In genomic region chr9:107287294-107287693, GRCm38 (mm10) we compare ENCODE assay signal across 15 mouse cellular contexts. TPM values are rescaled to one million over a fixed set of nuclear protein-coding genes. Genes with fewer than 3 reads are reported as not detected.
DNase-seq lines count a peak whose midpoint lies in the region; ATAC-seq and TF ChIP-seq lines count a peak whose summit lies in the region.
"Had no signal": no experiment of that assay in that cellular context is flagged by ENCODE, and none has a peak within 500 bp of the region (broad histone marks: within the 10 kb centered on the region; RNA-seq: fewer than 3 reads in every experiment).

No protein-coding gene starts in this region.

- no peak overlapping the region for H3K9ac ChIP-seq in liver, embryonic 13.5 days
- H3K9ac ChIP-seq: embryonic facial prominence, embryonic 13.5 days; heart, embryonic 15.5 days; hindbrain, embryonic 14.5 days; midbrain, embryonic 15.5 days had no signal

- no peak for DNase-seq in kidney, adult 2 months
- DNase-seq in kidney, postnatal 14 days, result no peak
- peak; percentile 45 for DNase-seq in ZHBTc4 (ENCODE audit: low read depth, low spot score)
- no peak for DNase-seq in liver, embryonic 13.5 days
- no peak for DNase-seq in layer of hippocampus, adult 9-10 months (ENCODE audit: low spot score)
- DNase-seq in ovary, postnatal 10 days (ENCODE audit: low spot score), result no peak
- no peak for DNase-seq in right cerebral cortex, adult 18-20 months
- DNase-seq: B cell, adult 2 months; kidney, adult 8-10 months; thymus, adult 2 months had no signal

- no peaks in the 10 kb centered on the region for H3K36me3 ChIP-seq in kidney, adult 2 months (ENCODE audit: control insufficient read depth, insufficient read depth, low read length)
- H3K36me3 ChIP-seq in liver, embryonic 13.5 days, result no peaks in the 10 kb centered on the region
- H3K36me3 ChIP-seq: embryonic facial prominence, embryonic 13.5 days; heart, embryonic 15.5 days; midbrain, embryonic 15.5 days had no signal

- WGBS in kidney, adult 2 months, result 49% methylated on average over 2 of the region's 2 CpGs
- WGBS in liver, embryonic 13.5 days (ENCODE audit: insufficient replicate concordance), result 34% methylated on average over 2 of the region's 2 CpGs

- no peaks in the 10 kb centered on the region for H3K9me3 ChIP-seq in liver, embryonic 13.5 days (replicated peaks)
- H3K9me3 ChIP-seq: embryonic facial prominence, embryonic 13.5 days; heart, embryonic 15.5 days; midbrain, embryonic 15.5 days had no signal

- peak overlapping the region; percentile 59; the same call in 1 of the 2 replicates for H3K27ac ChIP-seq in kidney, adult 2 months (ENCODE audit: insufficient read depth, low read depth, low read length)
- H3K27ac ChIP-seq in liver, embryonic 13.5 days, result 0 out of 2 replicates have a peak overlapping the region, but pooled peaks have one; percentile 18
- H3K27ac ChIP-seq: embryonic facial prominence, embryonic 13.5 days; heart, embryonic 15.5 days; hindbrain, embryonic 14.5 days; midbrain, embryonic 15.5 days had no signal

- H3K27me3 ChIP-seq in kidney, adult 2 months (replicated peaks; ENCODE audit: control insufficient read depth, insufficient read depth, low read length), result no peaks in the 10 kb centered on the region
- H3K27me3 ChIP-seq in liver, embryonic 13.5 days, result peaks cover under 1% of the 10 kb centered on the region; the same call in 1 of the 2 replicates
- H3K27me3 ChIP-seq: heart, embryonic 15.5 days had no signal

- peaks cover 5% of the 10 kb centered on the region; the same call in 1 of the 2 replicates for H3K4me1 ChIP-seq in kidney, adult 2 months (ENCODE audit: control insufficient read depth, insufficient read depth, low read length)
- H3K4me1 ChIP-seq in liver, embryonic 13.5 days (replicated peaks), result peaks cover 57% of the 10 kb centered on the region

- no peak for TF ChIP-seq POLR2A in kidney, adult 2 months (IDR thresholded peaks at IDR 0.05; ENCODE audit: low read depth, low read length)

- no peak for TF ChIP-seq CTCF in kidney, adult 2 months (conservative IDR thresholded peaks at IDR 0.05; ENCODE audit: insufficient read depth, insufficient read length, low read depth, low read length)

- peak overlapping the region; percentile 98; the same call in 1 of the 2 replicates for H3K4me2 ChIP-seq in liver, embryonic 13.5 days
- H3K4me2 ChIP-seq: embryonic facial prominence, embryonic 13.5 days; heart, embryonic 15.5 days; hindbrain, embryonic 14.5 days; midbrain, embryonic 15.5 days had no signal

- 0 out of 2 replicates have a peak, but pooled peaks have one; percentile 7 for ATAC-seq in liver, embryonic 13.5 days (ENCODE audit: low read depth)
- ATAC-seq in monocyte, adult 5-6 weeks (replicated peaks; ENCODE audit: insufficient number of reproducible peaks, low FRiP score, low TSS enrichment, poor library complexity, severe bottlenecking), result peak; percentile 11; the same call in 1 of the 2 replicates
- ATAC-seq: midbrain, embryonic 15.5 days had no signal

- H3K4me3 ChIP-seq in kidney, adult 2 months (ENCODE audit: insufficient read depth, low read depth, low read length), result no peak overlapping the region
- H3K4me3 ChIP-seq in liver, embryonic 13.5 days (replicated peaks), result no peak overlapping the region
- H3K4me3 ChIP-seq: embryonic facial prominence, embryonic 13.5 days; heart, embryonic 15.5 days; midbrain, embryonic 15.5 days had no signal

RNA-seq across cellular contexts. Expression of gene Mapkapk3, which starts 2.4 kb away (rescaled TPM):
- 24.3 and 25.7 TPM in 2 replicates for polyA plus RNA-seq in kidney, adult 2 months (2012; rRNA removed)
- polyA plus RNA-seq in liver, embryonic 13.5 days (2015; fragmentation: Nextera tagmentation; extraction: Ambion mirVana), result 9.1 and 10.2 TPM in 2 replicates
- 69.0 to 81.2 TPM (median 74.8 TPM) in 3 replicates for total RNA-seq in monocyte, adult 5-6 weeks (2017)

RNA-seq across cellular contexts. Expression of gene Cish, which starts 8.5 kb away (rescaled TPM):
- 49.7 and 69.1 TPM in 2 replicates for polyA plus RNA-seq in kidney, adult 2 months (2012; rRNA removed)
- 10.7 and 12.2 TPM in 2 replicates for polyA plus RNA-seq in liver, embryonic 13.5 days (2015; fragmentation: Nextera tagmentation; extraction: Ambion mirVana)
- total RNA-seq in monocyte, adult 5-6 weeks (2017), result 2.0 to 4.4 TPM (median 3.0 TPM) in 3 replicates

RNA-seq across cellular contexts. Expression of gene Hemk1, which starts 50.9 kb away (rescaled TPM):
- polyA plus RNA-seq in kidney, adult 2 months (2012; rRNA removed), result 35.0 and 42.1 TPM in 2 replicates
- polyA plus RNA-seq in liver, embryonic 13.5 days (2015; fragmentation: Nextera tagmentation; extraction: Ambion mirVana), result 3.6 and 3.8 TPM in 2 replicates
- total RNA-seq in monocyte, adult 5-6 weeks (2017), result 4.7 to 6.5 TPM (median 5.1 TPM) in 3 replicates

RNA-seq across cellular contexts. Expression of gene 6430571L13Rik, which starts 53.1 kb away (rescaled TPM):
- polyA plus RNA-seq in kidney, adult 2 months (2012; rRNA removed), result 6.1 and 7.4 TPM in 2 replicates
- 0.03 and 0.09 TPM in 2 replicates for polyA plus RNA-seq in liver, embryonic 13.5 days (2015; fragmentation: Nextera tagmentation; extraction: Ambion mirVana)
- not detected in 3 replicates for total RNA-seq in monocyte, adult 5-6 weeks (2017)

RNA-seq across cellular contexts. Expression of gene Dock3, which starts 55.6 kb away (rescaled TPM):
- 0.23 and 0.45 TPM in 2 replicates for polyA plus RNA-seq in kidney, adult 2 months (2012; rRNA removed)
- polyA plus RNA-seq in liver, embryonic 13.5 days (2015; fragmentation: Nextera tagmentation; extraction: Ambion mirVana), result 0.09 and 0.19 TPM in 2 replicates
- 0.19 TPM in 1 of 3 replicates, not detected in the others for total RNA-seq in monocyte, adult 5-6 weeks (2017)
